Mouse (Mus musculus): ENCODE measurements at regions not wholly inside any gene's neighbourhood (a gene's known extent, or its start where the extent isn't known, plus 50 kb on each side); places are given as distances from the start of the nearest gene placed in this dataset.
"Not testable (repeated sequence)": the region's sequence is repeated elsewhere in the genome, so short reads cannot be mapped to it uniquely, and the experiment has no call there.

GRCm38 (mm10) chr10:96240591-96240990 lies 104.2 kb downstream of the Gm5426 start:
- peak; percentile 82 for DNase-seq (ENCODE audit: low read depth, low spot score)

DNA sequence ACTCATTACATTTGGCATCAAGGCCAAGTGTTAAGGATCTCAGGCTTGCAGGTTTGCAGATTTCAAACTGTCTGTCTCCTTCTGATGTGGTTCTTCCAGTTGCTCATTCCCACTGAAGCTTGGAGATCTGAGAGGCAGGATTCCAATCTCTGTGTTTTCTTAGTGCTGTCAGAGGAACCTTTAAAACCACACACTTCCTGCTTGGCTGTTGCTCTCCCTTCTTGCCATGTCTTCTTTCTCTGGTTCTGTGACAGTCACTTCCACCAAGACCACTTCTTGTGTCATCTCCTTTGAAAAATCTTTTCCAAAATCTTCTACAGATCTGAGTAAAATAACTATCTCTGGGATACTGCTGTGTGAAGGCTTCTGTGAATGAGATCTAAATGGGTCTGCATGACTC lies 117.3 kb downstream of the Gm5426 start:
- DNase-seq (ENCODE audit: low read depth, low spot score): peak; percentile 43

DNA sequence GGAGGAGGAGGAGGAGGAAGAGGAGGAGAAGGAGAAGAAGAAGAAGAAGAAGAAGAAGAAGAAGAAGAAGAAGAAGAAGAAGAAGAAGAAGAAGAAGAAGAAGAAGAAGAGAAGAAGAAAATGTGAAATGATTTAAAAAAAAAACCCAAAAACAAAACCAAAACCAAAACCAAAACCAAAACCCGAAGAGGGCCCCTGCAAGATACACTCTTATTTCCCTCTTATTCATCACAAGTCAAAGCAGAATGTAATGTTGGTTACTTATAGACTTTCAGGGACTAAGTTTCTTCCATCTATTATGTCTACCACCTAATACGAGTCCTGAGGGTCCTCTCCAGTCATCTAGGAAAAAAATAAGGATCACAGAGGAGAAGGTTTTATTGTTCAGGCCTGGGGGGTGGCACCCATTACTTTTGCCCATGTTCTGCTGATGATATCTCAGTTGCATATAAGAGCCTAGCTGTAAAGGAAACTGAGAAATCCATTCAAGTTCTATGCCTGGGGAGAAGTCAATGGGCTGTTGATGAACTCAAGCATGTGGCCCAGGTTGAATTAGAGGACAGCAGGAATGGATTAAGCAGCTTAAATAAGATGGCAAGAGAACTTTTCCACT lies 118.0 kb downstream of the Gm5426 start:
- peak; percentile 46 for DNase-seq (ENCODE audit: low read depth, low spot score)

GRCm38 (mm10) chr10:96257935-96258334 lies 121.5 kb downstream of the Gm5426 start:
- DNase-seq (ENCODE audit: low read depth, low spot score): no peak

GRCm38 (mm10) chr10:96259242-96259641 lies 122.8 kb downstream of the Gm5426 start:
- no peak for DNase-seq (ENCODE audit: low read depth, low spot score)

GRCm38 (mm10) chr10:96259648-96260047 lies 123.2 kb downstream of the Gm5426 start:
- DNase-seq (ENCODE audit: low read depth, low spot score): no peak

GRCm38 (mm10) chr10:96263544-96263943 lies 127.1 kb downstream of the Gm5426 start:
- no peak for DNase-seq (ENCODE audit: low read depth, low spot score)

DNA sequence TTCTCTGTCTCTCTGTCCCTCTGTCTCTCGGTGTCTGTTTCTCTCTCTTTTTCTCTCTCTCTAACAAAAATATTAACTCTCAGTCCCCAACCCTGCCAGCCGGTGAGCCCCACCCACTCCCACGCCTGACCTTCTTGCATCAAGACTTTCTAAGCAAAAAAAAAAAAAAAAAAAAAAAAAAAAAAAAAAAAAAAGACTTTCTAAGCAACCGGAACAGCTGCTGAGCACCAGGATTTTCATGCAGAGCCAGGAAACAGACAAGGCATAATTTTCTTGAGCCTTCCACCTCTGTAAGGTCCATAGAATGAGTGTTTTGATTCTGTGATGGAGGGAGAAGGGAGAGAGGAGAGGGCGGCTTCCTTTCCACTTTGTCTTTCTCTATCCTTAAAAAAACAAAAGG lies 128.0 kb downstream of the Gm5426 start:
- DNase-seq (ENCODE audit: low read depth, low spot score): peak; percentile 66

DNA sequence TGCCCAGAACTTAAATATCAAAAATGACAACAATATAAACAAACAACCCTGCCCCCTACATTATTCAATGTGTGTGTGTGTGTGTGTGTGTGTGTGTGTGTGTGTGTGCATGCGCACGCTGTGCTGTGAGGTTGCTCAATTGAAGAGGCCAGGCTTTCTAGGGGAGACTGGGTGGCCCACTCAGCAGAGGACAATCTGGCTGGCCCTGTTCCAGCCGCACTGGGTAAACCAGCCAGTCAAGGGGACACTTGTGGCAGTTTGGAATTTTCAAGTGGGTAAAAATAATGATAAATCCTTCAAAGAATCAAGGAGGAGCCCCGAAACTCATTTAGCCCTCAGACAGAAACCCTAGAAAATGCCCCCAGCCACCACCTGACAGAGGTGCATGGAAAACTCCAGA lies 128.5 kb downstream of the Gm5426 start:
- DNase-seq (ENCODE audit: low read depth, low spot score): no peak

DNA sequence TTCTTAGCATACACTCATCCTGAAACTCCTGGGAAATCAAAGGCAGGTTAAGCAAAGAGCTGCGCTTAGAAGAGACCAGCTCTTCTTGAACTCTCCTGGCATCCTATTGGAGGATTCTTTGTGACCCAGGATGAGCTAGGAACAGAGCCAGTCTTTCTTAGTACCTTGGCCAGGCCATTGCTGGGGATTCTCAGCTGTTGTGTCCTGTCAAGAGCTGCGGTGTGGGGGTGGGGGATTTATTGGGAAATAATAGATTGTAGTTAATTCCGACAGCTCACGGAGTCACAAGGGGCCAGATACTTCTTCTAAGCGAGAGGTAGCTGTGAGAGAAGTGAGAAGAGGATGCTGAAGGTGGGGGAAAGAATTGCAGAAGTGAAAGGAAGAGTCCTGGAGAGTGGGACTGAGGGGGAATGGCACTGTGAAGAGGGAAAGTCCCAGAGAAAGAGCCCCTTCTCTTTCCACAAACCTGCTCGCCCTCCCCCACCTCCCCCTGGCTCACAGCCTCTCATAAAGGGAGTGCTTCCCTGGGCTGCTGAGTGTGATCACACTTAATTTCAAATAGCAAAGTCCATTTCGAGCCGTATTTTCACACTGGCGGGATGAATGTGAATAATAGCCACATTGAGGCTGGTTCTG lies 129.8 kb downstream of the Gm5426 start:
- no peak for DNase-seq (ENCODE audit: low read depth, low spot score)

GRCm38 (mm10) chr10:96267603-96268002 lies 131.2 kb downstream of the Gm5426 start:
- no peak for DNase-seq (ENCODE audit: low read depth, low spot score)

DNA sequence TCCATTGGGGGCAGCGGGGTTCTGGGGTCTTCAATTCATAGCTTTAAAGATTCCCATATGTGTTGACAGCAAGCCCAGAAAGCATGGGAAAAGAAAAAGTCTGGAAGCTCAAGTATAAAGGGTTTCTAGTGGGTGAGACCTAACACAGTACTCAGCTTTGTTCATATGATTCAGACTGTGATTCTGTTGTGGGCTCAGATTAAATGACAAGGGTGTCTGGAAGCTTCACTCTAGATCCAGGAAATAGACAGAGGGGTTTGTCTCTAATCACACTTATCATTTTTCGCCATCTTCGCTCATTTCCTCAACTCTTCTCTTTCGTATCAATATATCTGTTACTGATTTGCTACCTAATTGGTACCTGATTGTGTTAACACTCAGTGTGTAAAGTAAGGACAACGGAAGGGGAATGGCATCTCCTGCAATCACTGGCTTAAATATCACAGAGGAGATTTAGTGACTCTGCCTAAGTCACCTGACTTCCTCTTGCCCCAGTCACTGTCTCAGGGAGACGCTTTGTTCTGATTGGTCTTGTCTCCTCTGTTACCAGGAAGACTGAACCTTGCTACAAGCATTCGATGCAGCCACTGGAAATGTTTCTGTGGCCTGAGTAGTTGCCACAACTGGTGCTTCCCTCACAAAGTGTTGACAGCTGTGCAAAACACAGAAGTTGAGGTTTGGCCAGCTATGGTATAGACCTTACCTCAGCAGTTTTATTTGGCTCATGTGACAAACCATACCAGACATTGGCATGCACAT lies 137.4 kb downstream of the Gm5426 start:
- DNase-seq (ENCODE audit: low read depth, low spot score): peak; percentile 82

DNA sequence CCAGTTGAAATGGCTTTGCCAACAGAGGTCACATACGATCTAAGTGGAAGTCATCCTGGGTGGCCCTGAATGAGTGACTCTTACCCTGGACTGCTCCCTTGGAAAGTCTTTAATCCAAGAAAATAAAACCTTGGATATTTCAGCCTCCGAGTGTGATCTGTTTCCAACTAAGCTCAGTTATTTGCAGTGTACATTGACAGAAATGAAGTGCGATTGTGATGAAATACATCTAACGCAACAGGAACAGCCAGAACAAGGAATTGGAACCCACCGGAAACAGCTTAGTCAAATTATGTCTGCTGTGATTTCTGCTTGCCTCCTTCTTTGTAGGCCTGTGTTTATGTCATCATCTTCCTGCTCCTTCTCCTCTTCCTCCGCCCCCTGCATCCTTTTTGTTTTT lies 143.7 kb downstream of the Gm5426 start:
- no peak for DNase-seq (ENCODE audit: low read depth, low spot score)

DNA sequence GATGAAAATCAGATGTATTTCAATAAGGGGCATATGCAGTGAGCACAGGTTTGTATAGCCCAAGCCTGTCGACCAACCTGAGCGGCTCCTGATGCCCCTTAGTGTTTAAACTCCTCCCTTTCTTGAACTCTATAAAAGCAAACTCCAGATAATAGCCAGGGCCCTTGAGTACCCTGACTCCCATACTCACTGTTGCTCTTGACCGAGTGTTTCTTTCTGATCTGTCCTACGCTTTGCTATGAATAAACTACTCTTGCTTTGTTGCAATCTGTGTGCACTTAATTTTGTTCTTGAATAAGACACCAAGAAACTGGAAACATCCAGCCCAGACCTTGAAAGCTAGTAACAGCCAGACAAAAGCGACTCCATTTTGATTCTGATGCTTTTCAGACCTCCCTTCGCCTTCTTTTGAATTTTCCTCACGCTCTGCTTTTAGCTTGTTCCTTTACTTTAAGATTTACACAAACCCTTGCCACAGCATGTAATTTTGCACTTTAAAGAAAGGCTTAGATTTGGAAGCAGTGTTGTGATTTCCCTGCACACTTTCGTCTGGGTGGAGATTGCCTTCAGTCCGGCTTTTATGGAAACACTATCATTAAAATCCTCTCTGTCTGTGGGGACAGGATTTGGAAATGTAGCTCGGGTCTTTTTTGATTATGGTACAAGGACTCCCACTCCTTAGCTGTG lies 149.1 kb downstream of the Gm5426 start:
- no peak for DNase-seq (ENCODE audit: low read depth, low spot score)

DNA sequence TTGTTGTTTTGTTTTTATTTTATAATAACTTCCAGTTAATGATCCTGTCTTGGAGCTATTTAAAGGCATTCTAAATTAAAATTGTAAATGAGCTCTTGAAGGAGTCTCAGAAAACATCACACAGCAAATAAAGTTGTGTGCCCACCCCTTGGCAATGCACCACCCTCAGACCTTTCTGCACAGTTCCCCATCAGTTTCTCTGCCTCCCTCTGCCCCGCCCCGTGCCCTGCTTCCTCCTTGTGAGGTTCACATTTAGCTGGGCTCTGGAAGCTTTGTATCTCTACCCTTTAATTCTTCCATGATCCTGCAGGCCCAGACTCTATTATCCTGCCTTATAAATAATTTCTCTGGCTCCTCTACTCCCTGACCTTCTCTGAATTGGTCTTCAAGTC lies 149.7 kb downstream of the Gm5426 start:
- no peak for DNase-seq (ENCODE audit: low read depth, low spot score)

- DNase-seq (ENCODE audit: low read depth, low spot score): not testable (repeated sequence)
Observed at GRCm38 (mm10) chr10:96289005-96289404, 152.6 kb downstream of the Gm5426 start.

- no peak for DNase-seq (ENCODE audit: low read depth, low spot score)
Observed at GRCm38 (mm10) chr10:96293622-96294021, 157.2 kb downstream of the Gm5426 start.

GRCm38 (mm10) chr10:96294666-96295065 lies 158.3 kb downstream of the Gm5426 start:
- DNase-seq (ENCODE audit: low read depth, low spot score): no peak

- DNase-seq (ENCODE audit: low read depth, low spot score): no peak
Observed at GRCm38 (mm10) chr10:96297658-96298057, 161.3 kb downstream of the Gm5426 start.

DNA sequence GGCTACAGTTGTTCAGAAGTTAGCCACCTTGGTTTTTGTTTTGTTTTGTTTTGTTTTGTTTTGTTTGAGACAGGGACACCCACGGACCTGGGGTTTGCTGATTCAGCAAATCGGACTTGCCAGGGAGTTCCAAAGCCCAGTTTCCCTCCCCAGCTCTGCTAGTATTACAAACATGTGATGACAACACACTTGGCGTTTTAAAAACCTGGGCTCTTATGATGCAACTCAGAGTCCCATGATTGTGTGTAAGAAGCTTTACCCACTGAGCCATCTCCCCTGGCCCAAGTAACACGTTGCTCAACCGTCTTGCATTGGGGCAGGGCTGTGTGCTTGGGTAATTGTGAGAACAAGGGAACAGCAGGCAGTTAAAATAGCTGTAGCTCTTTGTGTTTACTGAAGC lies 162.2 kb downstream of the Gm5426 start:
- no peak for DNase-seq (ENCODE audit: low read depth, low spot score)

DNA sequence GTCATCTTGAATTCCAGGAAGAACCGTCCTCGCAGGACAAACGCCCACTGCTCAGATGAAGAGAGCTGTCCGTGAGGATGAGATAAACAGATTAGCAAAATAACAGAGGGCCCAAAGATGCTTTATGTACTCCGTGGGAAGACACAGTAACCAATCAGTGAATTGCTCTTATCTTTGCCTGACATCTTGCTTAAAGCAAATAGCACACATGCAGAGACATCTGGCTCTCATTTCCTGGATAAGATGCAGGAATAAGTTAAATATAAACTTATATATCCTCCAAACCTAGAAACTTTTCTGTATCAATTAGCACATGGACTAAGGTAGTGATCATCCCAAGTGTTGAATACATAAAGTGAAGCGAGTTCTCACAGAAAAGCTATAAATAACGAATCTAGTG lies 169.3 kb downstream of the Gm5426 start:
- DNase-seq (ENCODE audit: low read depth, low spot score): no peak

DNA sequence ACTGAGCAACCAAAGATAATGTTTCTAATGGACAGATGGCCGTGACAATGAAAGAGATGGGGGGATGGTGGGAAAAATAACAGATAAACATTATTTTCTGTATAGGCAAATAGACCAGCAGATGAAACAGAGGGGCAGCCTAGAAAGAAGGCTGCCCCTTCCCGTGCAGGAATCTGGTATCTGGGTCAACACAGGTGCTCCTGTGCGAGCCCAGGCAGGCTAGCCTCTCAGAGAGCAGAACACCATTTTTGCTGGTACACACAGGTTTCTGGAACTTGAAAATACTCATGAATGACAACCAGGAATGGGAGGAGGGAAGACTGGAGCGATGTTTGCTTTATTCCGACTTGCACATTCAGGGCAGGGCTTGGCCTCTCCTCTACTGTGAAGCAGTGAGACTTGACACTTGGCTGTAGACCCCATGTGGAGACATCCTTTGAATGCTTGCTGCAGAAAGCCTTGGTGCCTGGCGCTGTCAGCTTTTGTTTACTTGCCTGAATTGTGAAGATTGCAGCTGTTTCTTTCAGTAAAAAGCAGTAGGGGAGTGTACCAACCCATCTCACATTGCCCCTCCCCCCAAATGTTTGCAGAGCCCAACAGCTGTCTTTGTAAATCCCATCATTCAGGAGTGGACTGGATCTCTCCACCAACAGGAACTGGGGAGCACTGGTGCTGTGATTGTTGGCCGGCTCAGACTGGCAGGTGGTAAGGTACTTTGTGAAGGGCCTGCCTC lies 172.5 kb downstream of the Gm5426 start:
- no peak for DNase-seq (ENCODE audit: low read depth, low spot score)
